Mouse (Mus musculus): Measurements from ENCODE around the gene Strip2.

DNA sequence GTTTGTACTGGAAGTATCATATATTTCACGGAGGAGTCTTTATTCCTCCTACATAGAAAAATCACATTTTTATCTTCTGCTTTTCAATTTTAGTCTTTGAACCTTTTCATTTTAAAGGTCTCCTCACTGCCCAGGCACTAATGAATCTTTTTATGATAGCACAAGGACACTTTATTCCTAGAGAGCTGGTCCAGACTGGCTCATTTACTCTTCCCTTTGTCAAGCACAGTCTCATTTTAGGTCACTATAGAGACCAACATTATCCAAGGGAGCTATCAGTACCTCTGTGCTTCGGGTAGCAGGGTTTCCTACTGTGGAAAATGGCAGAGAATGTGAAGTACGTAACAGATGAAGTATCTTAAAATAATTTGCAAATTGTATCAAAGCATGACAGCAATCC, 41.9 kb downstream of the Strip2 start:
- TF ChIP-seq POLR2A (IDR thresholded peaks at IDR 0.05; ENCODE audit: borderline replicate concordance, extremely low read depth, insufficient read depth, insufficient read length, poor library complexity, severe bottlenecking) (no peak), CTCF (IDR thresholded peaks at IDR 0.05; ENCODE audit: borderline replicate concordance, extremely low read depth, insufficient read depth, insufficient read length) (no peak)
